ENCODE assay signal across 1 mouse cellular context in genomic region chr3:37675056-37675525, GRCm38 (mm10).
A peak's percentile ranks its signal among the peaks of the same experiment; 100 is the strongest.
TF ChIP-seq lines count a peak whose summit lies in the region.

No protein-coding gene starts in this region.

TF ChIP-seq in MEL, 35 proteins besides CTCF, POLR2A, EP300 and RAD21 (continued from another document):
- TF ChIP-seq USF2 (IDR thresholded peaks at IDR 0.05; ENCODE audit: borderline replicate concordance in 1 of 2, insufficient read depth in 1 of 2, low read depth in 1 of 2, low read length in 2 of 2) (no peak), ELF1 (IDR thresholded peaks at IDR 0.05; ENCODE audit: low read depth, low read length) (no peak), TAL1 (IDR thresholded peaks at IDR 0.05; ENCODE audit: low read length) (peak; percentile 85), BHLHE40 (IDR thresholded peaks at IDR 0.05; ENCODE audit: borderline replicate concordance, low read depth, low read length) (no peak), MAFK (IDR thresholded peaks at IDR 0.05; ENCODE audit: borderline replicate concordance, low read depth, low read length) (peak; percentile 75; the same call in 1 of the 2 replicates), ZNF384 (IDR thresholded peaks at IDR 0.05; ENCODE audit: low read depth, low read length) (no peak), MXI1 (IDR thresholded peaks at IDR 0.05; ENCODE audit: low read depth, low read length) (0 out of 2 replicates have a peak, but pooled peaks have one; percentile 22), MAX (IDR thresholded peaks at IDR 0.05; ENCODE audit: low read length) (0 out of 2 replicates have a peak, but pooled peaks have one; percentile 53), HCFC1 (IDR thresholded peaks at IDR 0.05; ENCODE audit: low read depth, low read length) (no peak)
